Mouse (Mus musculus): ENCODE measurements around the gene Fv1.
"Not testable (repeated sequence)": the region's sequence is repeated elsewhere in the genome, so short reads cannot be mapped to it uniquely, and the experiment has no call there.

Gene Fv1

DNA sequence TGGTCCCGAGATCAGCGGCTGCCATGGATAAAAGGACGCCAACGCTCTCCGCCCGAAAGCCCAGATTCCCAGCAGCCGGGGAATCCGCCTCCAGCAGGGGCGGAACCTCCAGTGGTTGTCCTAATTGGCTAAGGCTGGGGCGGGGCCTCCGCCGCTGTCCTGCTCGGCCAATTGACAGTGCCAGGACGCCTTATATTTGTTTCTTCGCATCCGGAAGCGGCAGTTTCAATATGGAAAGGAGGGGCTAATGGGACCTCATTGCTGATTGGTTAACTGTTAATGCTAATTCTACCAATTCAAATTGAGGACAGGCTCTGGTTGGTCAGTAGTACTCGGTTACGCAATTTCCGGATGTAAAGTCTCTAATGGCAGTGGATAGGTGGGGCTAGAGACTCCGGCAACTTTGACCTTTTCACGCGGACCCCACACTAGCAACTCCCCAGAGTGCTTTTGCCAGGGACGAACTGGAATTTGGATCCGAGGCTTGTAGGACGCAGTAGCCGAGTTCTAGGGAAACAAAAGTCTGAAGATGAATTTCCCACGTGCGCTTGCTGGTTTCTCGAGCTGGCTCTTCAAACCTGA is at the start of gene Fv1, which contains the start of gene Miip:
Gene Fv1, plus strand, starts transcription at position 530 of the 582 bp plus-strand sequence.
Gene Miip, minus strand, starts transcription at position 367 of the 582 bp plus-strand sequence.
- peak; percentile 97 for DNase-seq (ENCODE audit: low read depth, low spot score)

GRCm38 (mm10) chr4:147819659-147820058 is 49.1 kb upstream of the Fv1 start:
- DNase-seq (ENCODE audit: low read depth, low spot score), result not testable (repeated sequence)

DNA sequence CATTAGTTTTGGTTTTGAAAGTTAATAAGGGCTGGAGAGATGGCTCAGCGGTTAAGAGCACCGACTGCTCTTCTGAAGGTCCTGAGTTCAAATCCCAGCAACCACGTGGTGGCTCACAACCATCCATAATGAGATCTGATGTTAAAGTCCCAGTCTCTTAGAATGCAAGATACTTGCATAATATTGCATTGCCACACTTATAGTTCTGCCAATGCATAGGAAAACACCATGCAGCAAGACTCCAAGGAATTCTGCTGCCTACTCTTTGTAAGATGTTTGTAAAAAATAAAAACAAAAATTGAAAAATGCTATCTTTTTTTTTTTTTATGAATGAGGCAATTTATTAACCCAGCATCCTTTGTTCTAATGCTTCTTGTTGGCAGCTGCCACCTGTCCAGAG is 47.4 kb upstream of the Fv1 start:
- not testable (repeated sequence) for DNase-seq (ENCODE audit: low read depth, low spot score)

DNA sequence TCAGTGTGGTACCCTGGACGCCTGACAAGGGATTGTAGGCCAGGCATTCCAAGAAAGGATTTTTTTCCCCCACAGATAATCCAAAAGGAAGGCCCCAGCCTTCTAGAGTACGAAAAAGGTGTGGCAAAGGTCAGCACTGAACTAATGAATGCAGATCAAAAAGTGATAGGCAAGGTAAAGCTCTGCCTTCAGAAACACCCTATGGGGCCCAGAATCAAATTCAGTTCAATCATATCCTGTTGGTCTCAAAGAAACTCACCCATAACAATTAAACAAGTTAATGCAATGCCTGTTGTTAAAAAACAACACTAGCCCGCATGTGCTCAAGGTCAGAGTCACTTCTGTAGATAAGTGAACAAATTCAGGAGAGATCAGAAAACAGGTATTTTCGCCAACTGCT is 44.4 kb upstream of the Fv1 start:
- no peak for DNase-seq (ENCODE audit: low read depth, low spot score)

DNA sequence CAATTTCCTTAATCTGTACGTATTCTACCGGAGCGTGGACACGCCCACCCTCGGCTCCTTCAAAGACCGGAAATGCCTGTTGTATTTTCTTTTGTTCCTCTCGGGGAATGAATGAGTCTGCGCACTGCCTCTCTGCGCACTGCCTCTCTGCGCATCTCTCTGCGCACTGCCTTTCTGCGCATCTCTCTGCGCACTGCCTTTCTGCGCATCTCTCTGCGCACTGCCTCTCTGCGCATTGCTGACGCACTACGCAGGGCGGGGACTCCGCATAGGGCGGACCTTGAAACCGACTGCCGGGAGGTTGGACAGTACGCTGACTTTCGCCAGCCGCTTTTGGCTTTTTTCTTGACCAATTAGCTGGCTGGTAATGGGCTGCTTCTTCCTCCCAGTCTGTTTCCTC is 29.5 kb upstream of the Fv1 start:
- not testable (repeated sequence) for DNase-seq (ENCODE audit: low read depth, low spot score)

DNA sequence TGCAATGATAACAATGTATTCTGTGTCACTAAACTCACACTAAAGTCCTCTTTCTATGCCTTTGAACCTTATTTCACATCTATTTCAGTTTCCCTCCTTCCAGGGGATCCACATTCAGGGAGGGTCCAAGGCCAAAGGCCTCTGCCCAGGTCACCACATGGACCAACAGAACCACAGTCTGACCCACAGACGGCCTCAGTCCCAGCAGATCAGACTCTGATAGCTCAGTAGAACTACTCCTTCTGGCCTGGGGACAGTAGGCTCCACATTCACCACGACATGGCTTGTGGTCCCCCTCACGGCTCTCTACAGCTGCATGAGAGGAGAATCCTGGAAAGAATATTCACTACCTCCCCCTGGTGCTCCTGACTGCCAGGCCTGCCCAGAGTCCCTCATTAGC is 25.9 kb upstream of the Fv1 start:
- DNase-seq (ENCODE audit: low read depth, low spot score), result no peak

- peak; percentile 88 for DNase-seq (ENCODE audit: low read depth, low spot score)
These were observed 20.9 kb upstream of the Fv1 start, which contains the start of gene Zfp933 for GRCm38 (mm10) chr4:147847614-147848583. TSS of gene Zfp933 (minus strand) at chr4:147848366.

- DNase-seq (ENCODE audit: low read depth, low spot score), result no peak
These were observed 20.2 kb upstream of the Fv1 start for GRCm38 (mm10) chr4:147848584-147848991.

- no peak for DNase-seq (ENCODE audit: low read depth, low spot score)
These were observed 18.0 kb upstream of the Fv1 start for GRCm38 (mm10) chr4:147850776-147851175.

GRCm38 (mm10) chr4:147862051-147862450 is 6.7 kb upstream of the Fv1 start:
- DNase-seq (ENCODE audit: low read depth, low spot score), result no peak

GRCm38 (mm10) chr4:147865651-147866050 is 3.1 kb upstream of the Fv1 start:
- no peak for DNase-seq (ENCODE audit: low read depth, low spot score)

GRCm38 (mm10) chr4:147866056-147866455 is 2.7 kb upstream of the Fv1 start:
- DNase-seq (ENCODE audit: low read depth, low spot score), result no peak

- not testable (repeated sequence) for DNase-seq (ENCODE audit: low read depth, low spot score)
These were observed 2.0 kb upstream of the Fv1 start for GRCm38 (mm10) chr4:147866793-147867192.

DNA sequence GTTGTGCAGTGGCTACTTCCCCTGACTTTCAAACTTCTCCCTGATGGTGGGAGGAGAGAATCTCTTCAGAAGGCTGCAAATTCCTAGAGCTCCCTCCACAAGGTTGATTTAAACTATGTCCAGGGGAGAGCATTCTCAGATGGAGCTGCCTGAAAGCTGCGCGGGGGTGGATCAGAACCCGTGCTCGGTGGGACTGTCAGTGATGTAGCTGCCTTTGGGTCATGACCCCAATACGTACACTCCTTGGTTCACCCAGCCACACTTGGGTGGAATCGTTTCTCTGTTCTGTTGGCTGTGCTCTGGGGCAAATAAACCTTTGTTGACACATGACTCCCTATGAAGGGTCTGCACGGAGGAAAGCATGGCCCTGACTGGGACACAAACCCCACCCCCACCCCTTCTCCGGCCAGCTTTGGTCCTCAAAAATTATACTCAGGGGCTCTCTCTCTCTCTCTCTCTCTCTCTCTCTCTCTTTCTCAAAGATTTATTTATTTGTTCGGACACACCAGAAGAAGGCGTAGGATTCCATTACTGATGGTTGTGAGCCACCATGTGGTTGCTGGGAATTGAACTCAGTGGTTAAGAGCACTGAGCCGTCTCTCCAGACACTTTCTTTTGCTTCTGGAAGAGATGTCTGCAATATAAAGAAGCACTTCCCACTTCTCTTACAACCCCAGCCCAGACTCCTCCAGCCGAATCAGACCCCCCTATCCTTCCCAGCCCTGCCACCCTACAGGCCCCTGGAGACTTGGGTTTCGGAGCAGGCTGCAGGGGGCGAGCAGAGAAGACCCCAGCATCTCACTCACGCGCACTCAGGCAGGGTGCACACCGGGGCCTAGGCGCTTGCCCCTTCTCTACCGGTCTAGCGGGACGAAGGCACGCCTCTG is 973 bp upstream of the Fv1 start:
- DNase-seq (ENCODE audit: low read depth, low spot score), result no peak

GRCm38 (mm10) chr4:147869238-147869637 is 459 bp downstream of the Fv1 start:
- DNase-seq (ENCODE audit: low read depth, low spot score), result no peak

GRCm38 (mm10) chr4:147875852-147876575 is 7.2 kb downstream of the Fv1 start:
- DNase-seq (ENCODE audit: low read depth, low spot score), result peak; percentile 59

- no peak for DNase-seq (ENCODE audit: low read depth, low spot score)
These were observed 9.8 kb downstream of the Fv1 start for GRCm38 (mm10) chr4:147878537-147878936.

GRCm38 (mm10) chr4:147879456-147879855 is 10.7 kb downstream of the Fv1 start:
- DNase-seq (ENCODE audit: low read depth, low spot score), result no peak

DNA sequence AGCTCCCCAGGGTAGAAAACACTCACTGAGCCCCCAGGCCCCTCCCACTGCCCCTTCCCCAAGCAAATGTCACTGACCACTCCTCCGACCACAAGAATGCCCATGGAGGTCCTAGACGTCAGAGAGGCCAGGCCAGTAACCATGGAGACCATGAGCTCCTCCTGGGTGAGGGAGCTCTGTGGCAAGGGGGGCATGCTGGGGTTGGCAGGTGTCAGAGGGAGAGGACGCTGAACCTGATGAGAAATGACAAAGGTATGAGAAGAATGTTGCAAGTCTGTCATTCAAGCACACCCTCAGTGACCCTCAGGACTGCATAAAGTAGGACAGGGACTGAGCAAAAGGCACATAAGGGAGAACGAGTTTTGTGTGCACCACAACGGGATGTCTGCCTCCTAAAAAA is 11.1 kb downstream of the Fv1 start:
- no peak for DNase-seq (ENCODE audit: low read depth, low spot score)

DNA sequence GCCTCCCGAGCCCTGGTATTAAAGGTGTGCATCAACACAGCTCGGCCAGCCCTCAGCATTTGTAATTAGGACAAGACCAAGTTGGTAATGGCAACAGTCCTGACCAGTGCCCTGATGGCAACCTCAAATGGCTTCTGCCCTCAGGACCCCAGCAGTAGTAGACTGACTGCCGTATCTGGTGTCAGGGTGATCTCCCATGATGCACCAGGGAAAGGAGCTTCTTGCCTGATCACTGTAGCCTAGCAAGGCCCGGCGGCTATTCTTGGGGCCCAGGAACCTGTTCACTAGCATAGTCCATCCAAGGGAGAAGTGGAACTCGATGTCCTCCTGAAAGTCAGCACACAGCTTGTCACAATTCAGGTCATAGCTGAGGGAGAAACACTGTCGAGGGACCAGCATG is 13.0 kb downstream of the Fv1 start:
- no peak for DNase-seq (ENCODE audit: low read depth, low spot score)

- no peak for DNase-seq (ENCODE audit: low read depth, low spot score)
These were observed 14.3 kb downstream of the Fv1 start for GRCm38 (mm10) chr4:147883041-147883440.
